Mouse (Mus musculus) olfactory bulb, adult 2 months (tissue): ENCODE results near the gene Appl2.

ENCODE experiments used
- CTCF ChIP-seq: fragments of 200-500 bp; IDR thresholded peaks from 2 replicates; pipeline ENCODE4 v1.5.1; 2012; ENCODE audit warnings: low read depth, mild to moderate bottlenecking, low read length, moderate library complexity; ENCODE audit not compliant: insufficient read depth
- POLR2A ChIP-seq: fragments of 200-500 bp; IDR thresholded peaks from 2 replicates; pipeline ENCODE4 v1.6.1; 2012; ENCODE audit warnings: mild to moderate bottlenecking, low read depth, low read length, moderate library complexity; ENCODE audit not compliant: insufficient read depth

DNA sequence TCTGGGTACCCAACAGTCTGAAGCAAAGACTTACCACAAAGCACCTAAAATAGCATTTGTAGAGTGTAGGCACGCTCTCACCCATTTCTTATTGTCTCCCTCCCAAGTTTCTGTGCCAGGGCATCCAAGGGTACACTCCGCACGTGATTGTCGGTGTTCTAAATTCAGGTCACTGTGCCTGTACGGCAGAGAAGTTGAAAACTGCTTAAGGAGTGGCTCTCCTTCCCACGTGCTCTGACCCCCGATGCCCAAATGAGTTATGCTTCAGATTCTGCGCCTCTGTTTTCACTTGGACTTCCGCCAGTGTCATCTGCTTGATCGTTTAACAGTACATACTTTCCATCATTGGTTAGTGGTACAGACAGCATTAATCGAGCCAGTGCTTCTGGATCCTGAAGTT, 47.9 kb downstream of the Appl2 start:
- no peak for TF ChIP-seq POLR2A
- TF ChIP-seq CTCF, result no peak
